Mouse (Mus musculus) hindbrain, embryonic 10.5 days (tissue): ENCODE results near the gene Sgcd. TPM values are rescaled to one million over a fixed set of nuclear protein-coding genes. Genes with fewer than 3 reads are reported as not detected.

Experiments
- DNase-seq: peaks from one replicate; pipeline ENCODE4 v3.0.0-alpha.2; 2017; ENCODE audit warnings: low spot score
- H3K27ac ChIP-seq: fragments of 300-500 bp; sonication (generic); 2 replicates; pipeline ENCODE4 v1.5.1; 2016; ENCODE audit warnings: mild to moderate bottlenecking, moderate library complexity
- H3K27me3 ChIP-seq: fragments of 300-500 bp; sonication (generic); 2 replicates; pipeline ENCODE4 v1.6.1; 2016; ENCODE audit warnings: mild to moderate bottlenecking; ENCODE audit not compliant: poor library complexity, insufficient read depth, severe bottlenecking
- H3K36me3 ChIP-seq: fragments of 300-500 bp; sonication (generic); 2 replicates; pipeline ENCODE4 v1.6.1; 2016; ENCODE audit warnings: mild to moderate bottlenecking, moderate library complexity
- H3K4me1 ChIP-seq: fragments of 300-500 bp; sonication (generic); replicated peaks from 2 replicates; pipeline ENCODE4 v1.6.1; 2016; ENCODE audit warnings: mild to moderate bottlenecking
- H3K4me3 ChIP-seq: fragments of 300-500 bp; sonication (generic); 2 replicates; pipeline ENCODE4 v1.5.1; 2016; ENCODE audit warnings: mild to moderate bottlenecking, moderate library complexity
- H3K9me3 ChIP-seq: fragments of 300-500 bp; sonication (generic); 2 replicates; pipeline ENCODE4 v1.6.1; 2016; ENCODE audit warnings: mild to moderate bottlenecking, moderate library complexity
- WGBS: fragments of 180-500 bp; shearing (Covaris S2); methylation state at CpG from one replicate; pipeline ENCODE4 v1.1.7; 2016; 5-methylcytosine and 5-hydroxymethylcytosine counted together
- polyA plus RNA-seq: library from polyadenylated mRNA; unstranded; fragments of >200 nt; fragmentation: Nextera tagmentation; extraction: Ambion mirVana; gene quantifications from 2 replicates; pipeline ENCODE4 v1.2.1, GENCODE M21; 2016

Gene Sgcd
- polyA plus RNA-seq, 1 experiment from 2014 or later, result 1.5 TPM

DNA sequence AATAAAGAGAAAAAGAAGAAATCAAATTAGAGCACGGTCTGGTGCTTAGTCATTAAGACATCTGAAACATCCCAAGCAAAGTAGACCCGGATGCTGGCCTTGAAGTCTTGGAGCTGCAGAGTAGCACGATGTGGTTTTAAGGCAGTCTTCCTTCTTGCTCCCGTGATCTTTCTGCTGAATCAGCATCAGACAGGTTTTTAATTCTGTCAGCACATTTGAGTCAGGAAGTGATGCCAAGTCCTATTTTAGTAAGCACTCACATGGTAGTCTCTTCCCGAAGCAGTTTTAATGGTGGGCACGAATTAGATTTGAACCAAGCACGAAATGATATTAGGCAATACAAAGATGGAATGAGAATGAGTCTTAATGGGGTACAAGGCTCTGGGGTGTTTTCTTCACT, 789.7 kb downstream of the Sgcd start:
- no peaks in the 10 kb centered on the region for H3K4me1 ChIP-seq
- H3K27ac ChIP-seq, result no peak overlapping the region
- H3K9me3 ChIP-seq, result no peaks in the 10 kb centered on the region
- no peak for DNase-seq
- H3K36me3 ChIP-seq, result no peaks in the 10 kb centered on the region
- H3K27me3 ChIP-seq, result no peaks in the 10 kb centered on the region
- 87% methylated on average over 7 of the region's 7 CpGs for WGBS
- no peak overlapping the region for H3K4me3 ChIP-seq

DNA sequence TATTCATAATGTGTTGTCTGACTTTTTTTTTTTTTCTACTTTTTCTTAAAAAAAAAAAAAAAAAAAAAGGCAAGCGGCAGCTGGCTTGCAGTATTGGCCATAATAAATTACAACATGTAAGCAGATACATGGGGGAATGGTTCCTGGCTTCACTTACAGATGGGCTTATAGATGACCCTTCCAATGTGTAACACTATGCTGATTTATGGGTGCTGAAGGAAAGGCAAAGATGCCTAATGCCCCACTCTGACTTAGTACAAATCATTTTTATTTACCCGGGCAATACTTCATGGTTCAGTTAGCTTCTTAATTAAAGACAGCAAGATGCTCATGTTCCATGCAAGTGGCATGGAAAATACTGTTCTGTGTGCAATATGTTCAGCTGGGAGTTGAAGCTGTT, 800.2 kb downstream of the Sgcd start:
- no peaks in the 10 kb centered on the region for H3K4me1 ChIP-seq
- H3K36me3 ChIP-seq, result no peaks in the 10 kb centered on the region
- no peak overlapping the region for H3K27ac ChIP-seq
- 95% methylated on average over 2 of the region's 2 CpGs for WGBS
- no peaks in the 10 kb centered on the region for H3K27me3 ChIP-seq
- DNase-seq, result no peak
- H3K4me3 ChIP-seq, result no peak overlapping the region
- H3K9me3 ChIP-seq, result no peaks in the 10 kb centered on the region

DNA sequence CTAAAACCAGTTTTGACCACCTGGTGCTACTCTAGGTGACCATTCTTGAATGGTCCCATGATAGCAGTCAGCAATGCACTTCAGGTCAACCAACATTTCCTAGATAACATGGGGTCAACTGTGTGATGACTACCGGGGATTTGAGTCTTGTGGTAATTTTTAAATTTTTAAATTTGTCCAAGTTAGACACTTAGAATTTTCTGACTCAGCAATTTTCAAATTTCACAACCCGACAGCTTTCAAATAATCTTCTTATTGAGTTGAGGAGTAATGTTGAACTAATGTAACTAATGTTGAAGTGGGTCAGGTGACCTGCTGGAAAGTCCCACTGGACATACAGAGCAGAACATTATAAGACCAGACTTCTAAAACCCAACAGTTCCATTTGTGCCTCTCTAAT, 813.8 kb downstream of the Sgcd start:
- H3K9me3 ChIP-seq, result no peaks in the 10 kb centered on the region
- 86% methylated on average over 2 of the region's 2 CpGs for WGBS
- H3K4me3 ChIP-seq, result no peak overlapping the region
- no peak overlapping the region for H3K27ac ChIP-seq
- no peaks in the 10 kb centered on the region for H3K27me3 ChIP-seq
- no peak for DNase-seq
- H3K36me3 ChIP-seq, result no peaks in the 10 kb centered on the region
- H3K4me1 ChIP-seq, result no peaks in the 10 kb centered on the region

GRCm38 (mm10) chr11:47170926-47171625, 817.7 kb downstream of the Sgcd start:
- Histone ChIP-seq H3K4me3 (no peak overlapping the region), H3K27ac (no peak overlapping the region), H3K27me3 (no peaks in the 10 kb centered on the region), H3K36me3 (no peaks in the 10 kb centered on the region), H3K4me1 (no peaks in the 10 kb centered on the region), H3K9me3 (no peaks in the 10 kb centered on the region)
- WGBS, result 88% methylated on average over 6 of the region's 6 CpGs
- DNase-seq, result no peak

GRCm38 (mm10) chr11:47167376-47167775, 821.4 kb downstream of the Sgcd start:
- WGBS, result 88% methylated on average over 4 of the region's 4 CpGs
- no peaks in the 10 kb centered on the region for H3K36me3 ChIP-seq

DNA sequence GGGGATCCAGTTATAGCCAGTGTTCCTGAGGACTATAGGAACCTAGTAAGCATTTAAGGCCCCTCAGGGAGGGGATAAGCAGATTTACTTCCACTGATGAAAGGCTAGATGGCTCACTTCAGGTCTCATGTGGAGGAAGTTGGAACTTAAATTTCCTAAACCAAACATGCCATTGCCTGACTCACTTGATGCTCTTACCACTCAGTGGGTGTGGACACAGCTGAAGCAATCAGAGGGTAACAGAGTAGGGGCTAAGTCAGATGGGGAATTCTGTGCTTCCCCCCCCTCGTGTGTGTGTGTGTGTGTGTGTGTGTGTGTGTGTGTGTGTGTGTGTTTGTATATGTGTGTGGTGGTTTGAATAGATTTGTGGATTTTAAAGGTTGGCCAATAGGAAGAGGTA, 830.7 kb downstream of the Sgcd start:
- Histone ChIP-seq H3K4me1 (no peaks in the 10 kb centered on the region; the same call in 1 of the 2 replicates), H3K4me3 (no peak overlapping the region), H3K9me3 (no peaks in the 10 kb centered on the region), H3K27me3 (no peaks in the 10 kb centered on the region), H3K36me3 (no peaks in the 10 kb centered on the region), H3K27ac (no peak overlapping the region)
- DNase-seq, result no peak
- 60% methylated on average over 1 of the region's 1 CpGs for whole genome bisulfite sequencing

More at GRCm38 (mm10) chr11:47167376-47167775, 821.4 kb downstream of the Sgcd start:
- Histone ChIP-seq H3K9me3 (no peaks in the 10 kb centered on the region), H3K27ac (no peak overlapping the region), H3K27me3 (no peaks in the 10 kb centered on the region), H3K4me3 (no peak overlapping the region), H3K4me1 (no peaks in the 10 kb centered on the region)
- DNase-seq, result no peak

- Histone ChIP-seq H3K4me1 (no peaks in the 10 kb centered on the region; the same call in 1 of the 2 replicates), H3K27me3 (no peaks in the 10 kb centered on the region), H3K9me3 (no peaks in the 10 kb centered on the region), H3K36me3 (no peaks in the 10 kb centered on the region), H3K4me3 (no peak overlapping the region), H3K27ac (no peak overlapping the region)
- DNase-seq, result no peak
- WGBS, result 45% methylated on average over 1 of the region's 1 CpGs
These were observed 831.8 kb downstream of the Sgcd start for GRCm38 (mm10) chr11:47156730-47157693.

GRCm38 (mm10) chr11:47154837-47155430, 833.8 kb downstream of the Sgcd start:
- Histone ChIP-seq H3K4me1 (no peaks in the 10 kb centered on the region; the same call in 1 of the 2 replicates), H3K9me3 (no peaks in the 10 kb centered on the region), H3K36me3 (no peaks in the 10 kb centered on the region), H3K27ac (no peak overlapping the region), H3K27me3 (no peaks in the 10 kb centered on the region), H3K4me3 (no peak overlapping the region)
- DNase-seq, result no peak
- 91% methylated on average over 5 of the region's 5 CpGs for WGBS

DNA sequence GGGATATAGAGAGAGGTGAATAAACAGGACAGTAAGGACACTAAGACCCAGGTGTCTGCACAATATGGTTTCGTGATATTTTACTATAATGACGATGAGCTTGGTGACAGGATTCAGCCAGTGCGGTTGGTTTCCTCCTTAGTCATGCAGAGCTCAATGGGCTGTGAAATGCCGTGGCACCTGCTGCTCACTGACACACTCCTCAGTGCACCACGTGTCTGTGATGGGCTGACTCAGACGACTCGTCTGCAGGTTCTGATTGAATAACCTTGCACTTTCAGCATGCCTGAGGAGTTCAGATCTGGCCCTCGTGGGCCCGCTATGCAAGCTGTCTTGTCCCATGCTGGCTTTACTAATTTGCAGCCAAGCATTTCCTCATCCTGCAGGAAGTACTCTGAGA, 839.2 kb downstream of the Sgcd start:
- Histone ChIP-seq H3K27me3 (no peaks in the 10 kb centered on the region), H3K9me3 (no peaks in the 10 kb centered on the region), H3K4me3 (no peak overlapping the region), H3K36me3 (no peaks in the 10 kb centered on the region), H3K4me1 (no peaks in the 10 kb centered on the region), H3K27ac (no peak overlapping the region)
- DNase-seq, result no peak
- WGBS, result 73% methylated on average over 9 of the region's 9 CpGs

DNA sequence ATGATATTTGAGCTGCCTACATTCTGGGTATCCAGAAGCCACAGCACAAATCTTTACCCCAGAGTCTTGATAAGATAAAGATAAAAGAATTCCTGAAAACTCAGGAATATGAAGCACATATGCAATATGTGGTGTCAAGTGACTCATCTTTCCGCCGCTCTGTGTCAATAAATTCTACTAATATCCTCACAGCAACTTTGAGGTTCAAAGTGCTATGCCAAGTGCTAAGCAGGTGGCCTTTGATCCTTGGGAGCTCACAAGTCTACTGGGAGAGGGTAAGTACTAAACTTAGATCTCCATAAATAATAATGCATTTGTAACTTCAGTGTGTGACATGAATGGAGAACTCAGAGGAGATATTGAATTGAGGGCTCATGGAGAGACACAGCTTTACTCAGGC, 848.9 kb downstream of the Sgcd start:
- Histone ChIP-seq H3K9me3 (no peaks in the 10 kb centered on the region), H3K36me3 (no peaks in the 10 kb centered on the region), H3K27me3 (no peaks in the 10 kb centered on the region), H3K4me3 (no peak overlapping the region), H3K4me1 (no peaks in the 10 kb centered on the region), H3K27ac (no peak overlapping the region)
- DNase-seq, result no peak
- 96% methylated on average over 2 of the region's 2 CpGs for WGBS

GRCm38 (mm10) chr11:47139271-47139670, 849.5 kb downstream of the Sgcd start:
- WGBS, result 83% methylated on average over 1 of the region's 1 CpGs

GRCm38 (mm10) chr11:47132410-47132809, 856.4 kb downstream of the Sgcd start:
- H3K4me3 ChIP-seq, result no peak overlapping the region
- H3K27ac ChIP-seq, result no peak overlapping the region
- DNase-seq, result no peak
- H3K9me3 ChIP-seq, result no peaks in the 10 kb centered on the region
- no peaks in the 10 kb centered on the region for H3K36me3 ChIP-seq
- H3K27me3 ChIP-seq, result no peaks in the 10 kb centered on the region
- WGBS, result 92% methylated on average over 6 of the region's 6 CpGs
- H3K4me1 ChIP-seq, result no peaks in the 10 kb centered on the region

More at GRCm38 (mm10) chr11:47139271-47139670, 849.5 kb downstream of the Sgcd start:
- DNase-seq, result no peak
- Histone ChIP-seq H3K9me3 (no peaks in the 10 kb centered on the region), H3K27me3 (no peaks in the 10 kb centered on the region), H3K4me3 (no peak overlapping the region), H3K36me3 (no peaks in the 10 kb centered on the region), H3K27ac (no peak overlapping the region), H3K4me1 (no peaks in the 10 kb centered on the region)

DNA sequence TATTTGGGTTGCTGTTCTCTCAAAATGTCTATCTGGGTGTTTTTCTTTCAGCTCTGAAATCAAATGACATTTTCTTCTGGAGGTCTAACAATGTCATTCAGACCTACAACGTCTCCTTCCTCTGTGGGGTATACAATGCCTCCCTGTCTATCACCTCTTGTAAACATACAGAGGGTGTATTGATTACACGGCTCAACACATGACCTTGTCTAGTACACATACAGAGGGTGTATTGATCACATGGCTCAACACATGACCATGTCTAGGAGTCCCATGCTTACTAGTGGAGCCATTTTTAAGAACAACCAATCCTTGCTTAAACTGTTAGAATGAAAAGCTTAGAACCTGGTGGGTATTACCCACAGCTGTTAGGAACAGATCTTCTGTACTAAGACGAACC, 858.3 kb downstream of the Sgcd start:
- Histone ChIP-seq H3K4me3 (no peak overlapping the region), H3K27me3 (no peaks in the 10 kb centered on the region), H3K36me3 (no peaks in the 10 kb centered on the region), H3K9me3 (no peaks in the 10 kb centered on the region), H3K4me1 (peaks cover 5% of the 10 kb centered on the region), H3K27ac (no peak overlapping the region)
- WGBS, result 69% methylated on average over 3 of the region's 3 CpGs
- no peak for DNase-seq
